Mouse (Mus musculus) heart, adult 2 months (tissue): Measurements from ENCODE around the gene Eid2. TPM values are rescaled to one million over a fixed set of nuclear protein-coding genes. Genes with fewer than 3 reads are reported as not detected.
A peak's percentile ranks its signal among the peaks of the same experiment; 100 is the strongest.

Source experiments
- DNase-seq, 2 experiments: peaks; one replicate each; pipeline ENCODE4 v3.0.0; 2021
- H3K27ac ChIP-seq: fragments of 200-600 bp; 2 replicates; pipeline ENCODE4 v1.8.1; 2022
- H3K27me3 ChIP-seq: fragments of 200-500 bp; 2 replicates; pipeline ENCODE4 v1.6.1; 2012; ENCODE audit warnings: mild to moderate bottlenecking, low read length, inconsistent platforms, mixed read lengths; ENCODE audit not compliant: control insufficient read depth, insufficient read depth
- H3K36me3 ChIP-seq: fragments of 200-500 bp; 2 replicates; pipeline ENCODE4 v1.6.1; 2012; ENCODE audit warnings: low read length, inconsistent platforms; ENCODE audit not compliant: control insufficient read depth, insufficient read depth
- H3K4me1 ChIP-seq: fragments of 200-500 bp; 2 replicates; pipeline ENCODE4 v1.6.1; 2011; ENCODE audit warnings: low read length; ENCODE audit not compliant: control insufficient read depth, insufficient read depth
- H3K4me3 ChIP-seq: fragments of 200-600 bp; 2 replicates; pipeline ENCODE4 v1.8.1; 2022
- H3K79me2 ChIP-seq: fragments of 200-500 bp; replicated peaks from 2 replicates; pipeline ENCODE4 v1.6.1; 2012; ENCODE audit warnings: mild to moderate bottlenecking, inconsistent platforms, low read length, moderate library complexity, mixed read lengths; ENCODE audit not compliant: control insufficient read depth, insufficient read depth
- H3K9ac ChIP-seq: fragments of 200-500 bp; 2 replicates; pipeline ENCODE4 v1.6.1; 2012; ENCODE audit warnings: low read depth, mild to moderate bottlenecking, control low read depth, inconsistent platforms, low read length, mixed read lengths
- CTCF ChIP-seq: fragments of 200-600 bp; IDR thresholded peaks from 2 replicates; pipeline ENCODE4 v1.8.1; 2022; ENCODE audit warnings: antibody characterized with exemption, mild to moderate bottlenecking, moderate library complexity
- EP300 ChIP-seq: fragments of 200-500 bp; IDR thresholded peaks from 2 replicates; pipeline ENCODE4 v1.6.1; 2011; ENCODE audit warnings: low read depth, low read length, control low read depth; ENCODE audit not compliant: insufficient read depth
- POLR2A ChIP-seq: fragments of 200-500 bp; IDR thresholded peaks from 2 replicates; pipeline ENCODE4 v1.6.1; 2011; ENCODE audit warnings: mild to moderate bottlenecking, low read depth, low read length, control low read depth; ENCODE audit not compliant: insufficient read depth
- WGBS: fragments of 180-500 bp; shearing (Covaris S2); methylation state at CpG from one replicate; pipeline ENCODE4 v1.1.7; 2018; 5-methylcytosine and 5-hydroxymethylcytosine counted together
- intact Hi-C: fragments of 180-260 bp; cut with DNase I; formaldehyde crosslinking; loops from one replicate; pipeline ENCODE4 v1.15.1; 2025
- polyA plus RNA-seq: library from polyadenylated mRNA; depleted of rRNA; stranded (reverse); fragments of >200 nt; gene quantifications from 2 replicates; pipeline ENCODE4 v1.2.3, GENCODE M21; 2012
- total RNA-seq, 2 experiments: library from RNA; stranded (reverse); gene quantifications; 2 replicates each; pipeline ENCODE4 v1.2.3; 2021

Gene Eid2
- total and polyA plus RNA-seq, 3 experiments, result 4.2 to 11.9 (median 11.2) TPM

DNA sequence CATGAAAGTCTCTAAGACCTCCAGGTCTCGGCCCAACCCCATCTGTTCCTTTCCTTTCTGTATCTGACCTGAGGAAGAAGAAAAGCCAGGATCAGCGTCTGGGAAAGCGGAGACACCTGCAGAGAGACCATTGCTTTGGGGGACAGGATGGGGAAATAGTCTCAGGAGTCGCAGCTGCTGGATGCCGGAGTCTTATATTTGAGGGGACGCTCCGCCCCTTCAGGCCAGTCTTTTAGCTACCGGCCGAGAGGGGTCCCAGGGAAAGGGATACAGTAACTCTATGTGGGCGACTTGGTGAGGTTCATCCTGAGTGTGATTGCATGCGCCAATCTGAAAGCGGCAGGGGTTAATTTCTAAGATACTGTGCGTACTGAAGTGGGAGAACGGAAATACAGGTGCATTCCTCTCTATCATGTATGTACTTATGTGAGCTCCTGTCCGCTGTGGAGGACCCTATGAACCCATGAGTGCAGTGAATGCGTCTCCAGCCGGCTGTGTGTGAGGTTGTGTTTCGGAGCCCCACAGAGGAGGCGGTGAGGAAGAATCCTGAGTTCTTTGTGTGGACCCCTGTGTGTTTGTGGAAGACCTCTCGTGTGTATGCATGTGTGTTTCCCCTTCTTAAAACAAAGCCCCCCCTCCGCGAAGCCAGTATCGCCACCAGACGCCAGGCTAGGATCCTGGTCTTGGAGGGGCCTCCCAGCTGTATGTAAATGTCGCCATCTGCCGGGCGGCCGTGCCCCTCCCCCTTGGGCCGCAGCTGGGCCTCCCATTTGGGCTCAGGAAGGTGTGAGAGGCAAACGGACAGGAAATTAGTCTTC lies 34.1 kb downstream of the Eid2 start, which contains the start of gene Dll3:
Dll3 (minus strand) TSS at position 623 of the 818 bp plus-strand sequence.
- TF ChIP-seq CTCF (peak; percentile 75), EP300 (no peak)
- H3K9ac ChIP-seq, result no peak within 1 kb of the TSS
- intact Hi-C loops, result loop anchor here (2.0 to 5.0 kb wide), 2 partner anchors 87 to 250 kb away; partner anchors contain the start of gene Psmc4
- peaks cover 7% of the 10 kb centered on the region for H3K27me3 ChIP-seq
- no peak within 1 kb of the TSS for H3K27ac ChIP-seq
- peak; percentile 49 to 74 for DNase-seq
- H3K4me1 ChIP-seq, result no peaks in the 10 kb centered on the region
- H3K4me3 ChIP-seq, result no peak within 1 kb of the TSS
- no peaks in the 10 kb centered on the region for H3K79me2 ChIP-seq
- no peaks in the 10 kb centered on the region for H3K36me3 ChIP-seq
- 4% methylated on average over 30 of the region's 30 CpGs for WGBS

DNA sequence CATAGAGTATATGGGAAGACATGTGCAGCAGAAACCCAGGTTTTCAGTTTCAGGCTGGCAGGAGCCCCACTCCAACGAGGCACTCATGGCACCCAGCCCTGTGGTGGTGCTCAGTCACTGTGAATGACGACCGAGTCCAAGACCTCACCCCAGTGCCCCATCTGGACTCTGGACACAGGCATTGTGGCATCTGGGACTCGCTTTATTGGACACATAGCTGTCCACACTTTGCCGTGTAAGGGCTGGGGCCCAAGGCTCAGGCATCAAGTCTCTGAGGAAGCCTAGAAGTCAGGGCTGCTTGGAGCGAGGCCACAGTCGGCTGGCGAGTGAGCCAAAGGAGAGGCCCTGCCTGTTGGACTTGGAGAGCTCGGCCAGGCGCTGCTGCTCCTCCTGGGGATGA lies 38.0 kb downstream of the Eid2 start:
- 85% methylated on average over 10 of the region's 10 CpGs for WGBS
- no peak overlapping the region for H3K27ac ChIP-seq
- DNase-seq, result no peak
- intact Hi-C loops, result no loop called here
- no peaks in the 10 kb centered on the region for H3K36me3 ChIP-seq
- H3K9ac ChIP-seq, result no peak overlapping the region
- H3K79me2 ChIP-seq, result no peaks in the 10 kb centered on the region
- H3K4me3 ChIP-seq, result no peak overlapping the region
- H3K27me3 ChIP-seq, result peaks cover 7% of the 10 kb centered on the region; the same call in 1 of the 2 replicates
- TF ChIP-seq EP300 (no peak), CTCF (no peak), POLR2A (no peak)
- no peaks in the 10 kb centered on the region for H3K4me1 ChIP-seq

DNA sequence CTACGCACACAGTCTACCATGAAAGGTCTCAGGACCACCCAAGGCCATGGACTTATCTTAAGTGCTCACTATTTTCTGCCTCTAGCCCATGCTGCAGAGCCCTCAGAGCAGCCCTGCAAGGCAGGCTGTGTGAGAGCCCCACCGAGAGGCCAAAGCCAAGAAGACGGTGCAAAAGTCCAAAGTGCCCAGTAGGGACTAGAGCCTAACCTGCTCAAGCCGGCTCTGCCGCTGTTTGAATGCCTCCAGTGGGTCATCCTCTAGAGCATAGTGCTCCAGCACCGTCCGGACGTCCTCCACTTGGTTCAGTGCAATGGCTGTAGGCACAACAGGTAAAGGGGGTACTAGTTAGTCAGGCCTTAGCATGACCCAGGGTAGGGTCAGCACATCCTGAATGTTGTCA lies 38.5 kb downstream of the Eid2 start:
- no peaks in the 10 kb centered on the region for H3K36me3 ChIP-seq
- no peak overlapping the region for H3K4me3 ChIP-seq
- no peak for TF ChIP-seq CTCF
- TF ChIP-seq POLR2A, result no peak
- no peak for TF ChIP-seq EP300
- H3K27me3 ChIP-seq, result peaks cover 3% of the 10 kb centered on the region; the same call in 1 of the 2 replicates
- no peaks in the 10 kb centered on the region for H3K79me2 ChIP-seq
- DNase-seq, result no peak
- H3K4me1 ChIP-seq, result peaks cover 2% of the 10 kb centered on the region
- intact Hi-C loops, result no loop called here
- H3K27ac ChIP-seq, result no peak overlapping the region
- no peak overlapping the region for H3K9ac ChIP-seq
- 92% methylated on average over 8 of the region's 8 CpGs for WGBS

DNA sequence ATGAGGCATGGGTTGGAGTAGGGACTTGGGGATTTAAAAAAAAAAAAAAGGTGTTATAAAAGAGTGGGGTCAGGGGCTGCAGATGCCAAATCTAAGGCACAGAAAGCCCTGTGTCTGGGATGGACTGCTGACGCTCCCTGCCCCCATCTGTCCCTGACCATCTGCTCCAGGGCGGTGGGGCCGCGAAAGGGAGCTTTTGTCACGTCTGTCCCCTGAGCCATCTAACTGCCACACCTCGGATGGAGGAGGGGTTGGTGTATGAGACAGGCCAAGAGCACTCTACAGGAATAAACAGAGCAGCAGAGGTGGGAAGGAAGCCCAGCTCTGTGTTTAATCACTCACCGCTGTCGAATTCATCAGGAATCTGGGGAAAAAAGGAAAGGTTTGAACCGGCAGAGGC lies 42.1 kb downstream of the Eid2 start:
- intact Hi-C loops, result no loop called here
- no peak for TF ChIP-seq CTCF
- TF ChIP-seq EP300, result no peak
- TF ChIP-seq POLR2A, result no peak
- Histone ChIP-seq H3K27ac (no peak overlapping the region), H3K9ac (no peak overlapping the region), H3K36me3 (no peaks in the 10 kb centered on the region), H3K4me3 (no peak overlapping the region), H3K4me1 (peaks cover 4% of the 10 kb centered on the region), H3K79me2 (no peaks in the 10 kb centered on the region), H3K27me3 (no peaks in the 10 kb centered on the region)
- DNase-seq, result no peak
- 72% methylated on average over 9 of the region's 9 CpGs for WGBS

DNA sequence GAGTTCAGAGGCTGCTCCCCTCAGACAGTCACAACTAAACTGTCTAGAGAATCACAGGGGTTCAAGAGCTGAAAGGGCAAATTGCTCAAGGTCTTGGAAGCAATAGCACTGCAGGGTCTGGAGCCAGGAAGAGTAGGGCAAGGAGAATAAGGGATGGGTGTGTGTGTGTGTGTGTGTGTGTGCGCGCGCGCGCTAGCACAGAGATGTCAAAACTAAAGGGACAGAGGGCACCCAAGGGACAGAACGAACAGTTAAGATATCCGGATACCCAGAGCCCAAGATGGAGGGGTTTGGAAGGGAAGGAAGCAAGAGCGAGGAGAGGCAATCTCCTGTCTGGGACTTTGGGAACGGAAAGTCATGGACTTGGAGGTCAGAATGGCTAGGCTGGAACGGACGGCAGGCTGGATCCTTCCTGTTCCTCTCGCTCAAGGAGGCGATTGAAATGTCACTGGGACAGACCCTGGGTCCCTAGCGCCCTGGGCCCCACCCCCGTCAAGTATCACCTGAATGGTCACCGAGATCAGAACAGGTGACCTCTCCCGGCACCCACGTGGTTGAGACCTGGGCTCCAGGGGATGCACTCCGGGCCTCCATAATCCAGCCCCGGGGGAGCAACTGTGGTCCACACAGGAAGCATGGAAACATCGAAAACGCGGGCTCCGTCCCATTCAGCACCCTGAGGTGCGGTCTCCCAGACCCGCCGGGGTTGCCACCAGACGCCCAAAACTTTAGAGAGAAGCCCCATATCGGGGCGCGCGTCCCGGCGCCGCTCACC lies 43.7 kb downstream of the Eid2 start:
- H3K9ac ChIP-seq, result peak overlapping the region; percentile 77

More for the DNA sequence above, 43.7 kb downstream of the Eid2 start:
- Histone ChIP-seq H3K27ac (peak overlapping the region; percentile 82), H3K4me3 (peak overlapping the region; percentile 95), H3K27me3 (no peaks in the 10 kb centered on the region), H3K79me2 (no peaks in the 10 kb centered on the region), H3K4me1 (peaks cover 4% of the 10 kb centered on the region), H3K36me3 (no peaks in the 10 kb centered on the region)
- 4% methylated on average over 35 of the region's 35 CpGs for WGBS
- DNase-seq, result no peak
- no peak for TF ChIP-seq CTCF
- no peak for TF ChIP-seq EP300
- no peak for TF ChIP-seq POLR2A
- intact Hi-C loops, result no loop called here
